Mouse (Mus musculus) liver, postnatal 0 days (tissue): ENCODE measurements around the gene Clcf1.

Experiments used
- CTCF ChIP-seq: sonication (generic); IDR thresholded peaks from 2 replicates; pipeline ENCODE4 v1.5.1; 2016; ENCODE audit warnings: antibody characterized with exemption, low read depth
- EP300 ChIP-seq: IDR thresholded peaks from 2 replicates; pipeline ENCODE4 v1.6.1; 2016; ENCODE audit warnings: antibody characterized with exemption, low read depth, mild to moderate bottlenecking

DNA sequence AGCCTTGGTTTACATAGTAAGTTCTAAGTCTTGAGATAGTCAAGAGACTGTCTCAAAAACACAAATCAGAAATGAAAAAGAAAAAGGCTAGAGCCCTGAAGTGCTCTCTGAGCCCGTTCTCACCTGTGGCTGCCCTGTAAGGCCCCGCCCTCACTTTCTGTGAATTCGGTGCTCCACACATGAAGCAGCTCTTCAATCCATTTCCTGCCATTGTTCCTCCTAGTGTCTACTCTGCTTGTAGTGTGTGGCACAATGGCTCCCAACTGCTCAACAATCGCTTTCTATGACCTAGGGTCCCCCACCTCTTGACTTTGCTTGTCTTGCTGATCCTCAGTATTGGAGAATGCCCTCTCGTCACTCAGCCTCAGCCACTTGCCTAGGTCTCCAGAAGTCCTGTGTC is 13.4 kb downstream of the Clcf1 start:
- TF ChIP-seq CTCF = no peak
- no peak for TF ChIP-seq EP300
